Mouse (Mus musculus) embryonic facial prominence, embryonic 10.5 days (tissue): ENCODE results near the gene Plxnb3. TPM values are rescaled to one million over a fixed set of nuclear protein-coding genes. Genes with fewer than 3 reads are reported as not detected.
"Not testable (repeated sequence)": the region's sequence is repeated elsewhere in the genome, so short reads cannot be mapped to it uniquely, and the experiment has no call there.

Experiments used
- DNase-seq: peaks from one replicate; pipeline ENCODE4 v3.0.0-alpha.2; 2017; ENCODE audit warnings: low spot score
- H3K27ac ChIP-seq: fragments of 300-500 bp; sonication (generic); replicated peaks from 2 replicates; pipeline ENCODE4 v1.5.1; 2016; ENCODE audit warnings: mild to moderate bottlenecking
- H3K27me3 ChIP-seq: fragments of 300-500 bp; sonication (generic); replicated peaks from 2 replicates; pipeline ENCODE4 v1.6.1; 2016; ENCODE audit warnings: low read depth, mild to moderate bottlenecking; ENCODE audit not compliant: poor library complexity, severe bottlenecking
- H3K36me3 ChIP-seq: fragments of 300-500 bp; sonication (generic); replicated peaks from 2 replicates; pipeline ENCODE4 v1.6.1; 2016; ENCODE audit warnings: mild to moderate bottlenecking, moderate library complexity
- H3K4me1 ChIP-seq: fragments of 300-500 bp; sonication (generic); 2 replicates; pipeline ENCODE4 v1.6.1; 2016
- H3K4me3 ChIP-seq: fragments of 300-500 bp; sonication (generic); 2 replicates; pipeline ENCODE4 v1.5.1; 2016; ENCODE audit warnings: mild to moderate bottlenecking, moderate library complexity
- H3K9me3 ChIP-seq: fragments of 300-500 bp; sonication (generic); 2 replicates; pipeline ENCODE4 v1.6.1; 2016; ENCODE audit warnings: mild to moderate bottlenecking
- WGBS: fragments of 180-500 bp; shearing (Covaris S2); methylation state at CpG from one replicate; pipeline ENCODE4 v1.1.7; 2016; 5-methylcytosine and 5-hydroxymethylcytosine counted together
- polyA plus RNA-seq: library from polyadenylated mRNA; unstranded; fragments of >200 nt; fragmentation: Nextera tagmentation; extraction: Ambion mirVana; gene quantifications from 2 replicates; pipeline ENCODE4 v1.2.1, GENCODE M21; 2016

Plxnb3 gene
- 0.08 and 0.14 TPM in 2 replicates for polyA plus RNA-seq

DNA sequence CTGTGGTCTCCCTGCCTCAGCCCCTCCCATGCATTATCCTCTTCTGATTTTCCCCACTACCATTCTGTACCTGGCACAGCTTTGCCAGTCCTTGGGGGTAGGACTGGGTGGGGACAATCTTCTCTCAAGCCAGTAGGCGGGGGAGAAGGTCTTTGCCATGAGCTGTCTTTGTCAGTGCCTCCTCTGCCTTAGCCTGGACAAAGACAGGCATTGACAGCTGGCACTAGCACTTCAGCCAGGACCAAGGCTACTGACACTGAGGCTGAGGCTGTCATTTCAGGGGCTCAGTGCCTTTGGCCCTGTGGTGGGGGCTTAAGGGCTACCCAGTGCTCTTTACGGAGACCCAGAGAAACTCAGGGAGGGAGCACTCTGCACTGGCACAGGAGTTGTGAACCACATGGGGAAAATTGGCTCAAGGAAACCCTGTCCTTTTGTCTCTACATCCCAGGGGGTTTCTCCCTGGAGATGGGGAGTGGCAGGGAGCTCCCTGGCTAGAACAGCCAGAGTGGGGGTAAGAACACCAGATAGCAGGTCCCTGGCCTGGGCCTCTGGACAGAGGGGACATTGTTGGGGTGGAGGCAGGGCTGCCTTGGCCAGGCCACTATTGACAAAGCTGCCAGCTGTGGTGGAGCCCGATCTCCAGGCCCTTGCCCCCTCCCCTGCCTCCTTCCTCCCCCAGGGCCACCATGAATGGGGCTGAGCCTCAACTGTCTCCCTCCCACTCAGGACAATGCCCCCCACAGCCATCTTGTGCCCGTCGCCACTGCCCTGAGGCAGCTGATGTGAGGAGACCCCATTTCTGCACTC, at the start of gene Plxnb3:
Gene Plxnb3, plus strand, starts transcription at position 757 of the 807 bp plus-strand sequence.
- no peak for DNase-seq
- H3K27ac ChIP-seq, result no peak within 1 kb of the TSS
- WGBS, result 62% methylated on average over 5 of the region's 5 CpGs
- no peaks in the 10 kb centered on the region for H3K4me1 ChIP-seq
- no peaks in the 10 kb centered on the region for H3K9me3 ChIP-seq
- H3K27me3 ChIP-seq, result peaks cover 44% of the 10 kb centered on the region
- no peaks in the 10 kb centered on the region for H3K36me3 ChIP-seq
- no peak within 1 kb of the TSS for H3K4me3 ChIP-seq

GRCm38 (mm10) chrX:73715476-73716108, 41.3 kb upstream of the Plxnb3 start:
- Histone ChIP-seq H3K36me3 (peaks cover 30% of the 10 kb centered on the region), H3K27me3 (peaks cover 23% of the 10 kb centered on the region), H3K4me3 (peak overlapping the region; percentile 66), H3K4me1 (peaks cover 37% of the 10 kb centered on the region), H3K9me3 (no peaks in the 10 kb centered on the region), H3K27ac (peak overlapping the region; percentile 83)
- 26% methylated on average over 21 of the region's 21 CpGs for WGBS
- DNase-seq, result peak; percentile 46

DNA sequence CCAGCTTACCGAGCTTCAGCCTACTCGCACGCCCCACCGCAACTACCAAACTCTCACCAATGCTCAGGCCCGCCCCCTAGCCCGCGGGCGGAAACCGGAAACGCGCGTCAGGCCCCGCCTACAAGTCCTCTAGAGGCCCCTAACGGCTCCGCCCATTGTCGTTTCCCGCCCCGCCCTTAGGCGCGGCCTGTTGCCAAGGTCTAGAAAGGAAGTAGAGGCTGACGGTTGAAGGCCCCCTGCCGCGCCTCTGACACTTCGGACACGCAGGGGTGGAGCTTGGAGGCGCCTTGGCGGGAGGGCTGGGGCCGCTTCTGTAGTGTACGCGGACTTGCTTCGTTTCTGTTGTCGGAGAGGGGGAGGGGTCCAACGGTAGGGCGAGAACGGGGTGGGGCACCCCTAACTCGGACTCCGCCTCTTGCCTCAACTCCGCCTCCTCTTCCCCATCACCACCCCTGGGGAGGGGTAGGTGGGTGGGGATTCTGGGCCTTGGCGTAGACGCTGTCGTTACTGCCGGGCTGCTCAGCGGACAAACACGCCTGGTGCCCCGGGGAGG, 40.7 kb upstream of the Plxnb3 start, which contains the start of the genes Bcap31 and Abcd1:
Gene Bcap31, minus strand, starts transcription at position 67 of the 553 bp plus-strand sequence.
Gene Abcd1, plus strand, starts transcription at position 489 of the 553 bp plus-strand sequence.
- H3K4me1 ChIP-seq, result peaks cover 37% of the 10 kb centered on the region
- H3K4me3 ChIP-seq, result peak within 1 kb of the TSS; percentile 66
- peak within 1 kb of the TSS; percentile 83 for H3K27ac ChIP-seq
- peak; percentile 95 for DNase-seq
- WGBS, result 23% methylated on average over 45 of the region's 45 CpGs
- H3K9me3 ChIP-seq, result no peaks in the 10 kb centered on the region
- H3K36me3 ChIP-seq, result peaks cover 25% of the 10 kb centered on the region
- H3K27me3 ChIP-seq, result peaks cover 23% of the 10 kb centered on the region

GRCm38 (mm10) chrX:73716709-73717545, 40.0 kb upstream of the Plxnb3 start:
- peaks cover 23% of the 10 kb centered on the region for H3K27me3 ChIP-seq
- H3K36me3 ChIP-seq, result peaks cover 17% of the 10 kb centered on the region
- peak overlapping the region; percentile 66 for H3K4me3 ChIP-seq
- no peaks in the 10 kb centered on the region for H3K9me3 ChIP-seq
- DNase-seq, result no peak
- H3K27ac ChIP-seq, result peak overlapping the region; percentile 83
- WGBS, result 34% methylated on average over 30 of the region's 30 CpGs
- H3K4me1 ChIP-seq, result peaks cover 37% of the 10 kb centered on the region

- H3K36me3 ChIP-seq, result peaks cover 10% of the 10 kb centered on the region
- 73% methylated on average over 11 of the region's 11 CpGs for WGBS
- H3K4me1 ChIP-seq, result peaks cover 37% of the 10 kb centered on the region
- peak overlapping the region; percentile 19; the same call in 1 of the 2 replicates for H3K4me3 ChIP-seq
- no peaks in the 10 kb centered on the region for H3K9me3 ChIP-seq
- peak overlapping the region; percentile 83; the same call in 1 of the 2 replicates for H3K27ac ChIP-seq
- peaks cover 23% of the 10 kb centered on the region for H3K27me3 ChIP-seq
- no peak for DNase-seq
These were observed 39.2 kb upstream of the Plxnb3 start for GRCm38 (mm10) chrX:73717667-73718066.

DNA sequence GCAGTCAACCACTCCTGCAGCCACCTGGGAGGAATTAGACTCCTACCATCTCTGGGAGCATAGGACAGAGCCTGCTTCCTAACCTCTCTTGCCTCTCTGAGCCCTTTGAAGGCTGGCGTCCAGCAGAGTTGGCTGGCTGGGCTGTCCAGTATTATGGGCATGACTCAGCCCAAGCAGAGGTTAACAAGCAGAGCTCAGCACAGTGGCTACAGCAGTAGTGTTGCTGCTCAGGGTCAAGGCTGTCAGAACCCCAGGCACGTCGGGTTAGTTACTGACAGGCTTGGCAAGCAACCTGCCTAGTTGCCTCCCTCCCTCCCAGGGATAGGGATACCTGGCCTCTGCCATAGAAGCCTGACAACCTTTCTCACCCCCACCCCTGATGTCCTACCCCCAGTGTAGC, 38.6 kb upstream of the Plxnb3 start:
- Histone ChIP-seq H3K27ac (no peak overlapping the region), H3K4me3 (no peak overlapping the region), H3K9me3 (no peaks in the 10 kb centered on the region), H3K36me3 (peaks cover 4% of the 10 kb centered on the region), H3K27me3 (peaks cover 23% of the 10 kb centered on the region), H3K4me1 (peaks cover 37% of the 10 kb centered on the region)
- DNase-seq, result no peak
- WGBS, result 54% methylated on average over 3 of the region's 3 CpGs

- no peaks in the 10 kb centered on the region for H3K9me3 ChIP-seq
- H3K27me3 ChIP-seq, result peaks cover 23% of the 10 kb centered on the region
- no peak overlapping the region for H3K4me3 ChIP-seq
- H3K27ac ChIP-seq, result no peak overlapping the region
- DNase-seq, result no peak
- peaks cover under 1% of the 10 kb centered on the region for H3K36me3 ChIP-seq
- 56% methylated on average over 5 of the region's 5 CpGs for WGBS
- H3K4me1 ChIP-seq, result peaks cover 37% of the 10 kb centered on the region
These were observed 38.1 kb upstream of the Plxnb3 start for GRCm38 (mm10) chrX:73718686-73719362.

GRCm38 (mm10) chrX:73730908-73731307, 26.0 kb upstream of the Plxnb3 start:
- Histone ChIP-seq H3K4me3 (no peak overlapping the region), H3K27ac (no peak overlapping the region), H3K36me3 (peaks cover 10% of the 10 kb centered on the region; the same call in 1 of the 2 replicates), H3K4me1 (no peaks in the 10 kb centered on the region), H3K9me3 (no peaks in the 10 kb centered on the region), H3K27me3 (peaks cover 11% of the 10 kb centered on the region)
- DNase-seq, result no peak
- WGBS, result 49% methylated on average over 1 of the region's 1 CpGs

DNA sequence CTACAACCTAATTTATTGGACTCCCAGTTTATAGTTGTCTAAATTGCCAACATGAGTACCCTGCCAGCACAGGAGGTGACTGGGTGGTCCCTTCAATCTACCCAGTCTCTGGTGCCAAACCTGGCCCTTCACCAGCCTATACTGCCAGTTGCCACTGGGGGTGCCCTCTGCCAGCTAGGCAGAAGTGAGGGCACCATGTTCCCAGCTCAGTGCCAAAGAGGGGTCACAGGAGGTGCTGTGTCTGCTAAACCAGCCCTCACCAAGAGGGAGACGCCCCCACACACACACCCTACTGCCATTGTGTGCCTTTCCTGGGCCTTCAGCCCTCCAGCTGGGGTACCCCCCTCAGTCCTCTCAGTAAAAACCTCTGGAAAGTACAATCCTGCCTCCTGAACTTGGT, 18.7 kb upstream of the Plxnb3 start:
- Histone ChIP-seq H3K27ac (no peak overlapping the region), H3K4me1 (no peaks in the 10 kb centered on the region), H3K4me3 (no peak overlapping the region), H3K27me3 (peaks cover 34% of the 10 kb centered on the region), H3K9me3 (no peaks in the 10 kb centered on the region), H3K36me3 (no peaks in the 10 kb centered on the region)
- DNase-seq, result no peak
- WGBS, result 75% methylated on average over 1 of the region's 1 CpGs

GRCm38 (mm10) chrX:73739151-73739550, 17.7 kb upstream of the Plxnb3 start:
- no peaks in the 10 kb centered on the region for H3K4me1 ChIP-seq
- H3K9me3 ChIP-seq, result no peaks in the 10 kb centered on the region
- DNase-seq, result no peak
- no peak overlapping the region for H3K27ac ChIP-seq
- no peak overlapping the region for H3K4me3 ChIP-seq
- 53% methylated on average over 5 of the region's 5 CpGs for WGBS
- H3K36me3 ChIP-seq, result no peaks in the 10 kb centered on the region
- peaks cover 29% of the 10 kb centered on the region for H3K27me3 ChIP-seq

DNA sequence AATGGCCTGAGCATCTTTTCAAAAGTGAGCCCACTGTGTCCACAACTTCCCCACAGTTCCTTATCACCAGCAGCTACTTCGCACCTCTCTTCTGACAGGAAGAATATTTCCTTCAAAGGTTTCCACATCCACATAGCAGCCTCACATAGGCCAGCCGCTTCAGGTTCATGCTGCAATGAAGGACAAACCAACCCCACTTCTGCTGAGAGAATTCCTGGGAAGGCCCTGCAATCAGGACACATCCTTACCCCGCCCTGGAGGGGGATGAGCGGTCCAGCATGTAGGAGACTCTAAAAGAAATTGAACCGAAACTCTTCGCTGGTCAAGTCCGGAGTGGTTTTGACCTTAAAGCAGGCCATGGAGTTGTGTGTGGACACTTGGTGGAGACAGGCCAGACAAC, 17.0 kb upstream of the Plxnb3 start:
- H3K9me3 ChIP-seq, H3K4me1 ChIP-seq, H3K36me3 ChIP-seq, H3K4me3 ChIP-seq, DNase-seq, H3K27ac ChIP-seq: not testable (repeated sequence)
- peaks cover 24% of the 10 kb centered on the region for H3K27me3 ChIP-seq
- WGBS, result 94% methylated on average over 7 of the region's 7 CpGs
